Mouse (Mus musculus) kidney, adult 2 months (tissue): ENCODE measurements around the gene Igsf21.

Experiments used
- CTCF ChIP-seq: fragments of 200-500 bp; conservative IDR thresholded peaks from 2 replicates; pipeline ENCODE4 v1.5.1; 2011; ENCODE audit warnings: low read depth, mild to moderate bottlenecking, control low read depth, low read length, moderate library complexity, mixed read lengths; ENCODE audit not compliant: insufficient read depth, insufficient read length
- POLR2A ChIP-seq: fragments of 200-500 bp; IDR thresholded peaks from one replicate; pipeline ENCODE4 v1.6.1; 2011; ENCODE audit warnings: low read depth, low read length, control low read depth

GRCm38 (mm10) chr4:140103341-140104027 lies 143.1 kb downstream of the Igsf21 start:
- no peak for TF ChIP-seq POLR2A
- no peak for TF ChIP-seq CTCF
